Mouse (Mus musculus) myocyte (in vitro differentiated cells): ENCODE measurements around the gene Ago1.

ENCODE experiments used
- CEBPB ChIP-seq: IDR thresholded peaks from 2 replicates; pipeline ENCODE4 v1.6.1; 2011; ENCODE audit warnings: mild to moderate bottlenecking, moderate library complexity; ENCODE audit not compliant: poor library complexity, insufficient read depth, severe bottlenecking
- MAX ChIP-seq: IDR thresholded peaks from one replicate; pipeline ENCODE4 v1.6.1; 2011; ENCODE audit warnings: low read depth, mild to moderate bottlenecking, control low read depth
- MYOG ChIP-seq, 3 experiments: IDR thresholded peaks; one replicate each; pipeline ENCODE4 v1.6.1; 2011; ENCODE audit warnings: control low read depth in 2 of 3, low read depth in 2 of 3, mild to moderate bottlenecking in 2 of 3; ENCODE audit not compliant: insufficient read length in 2 of 3, control insufficient read depth in 1 of 3, insufficient read depth in 1 of 3
- POLR2A ChIP-seq: IDR thresholded peaks from one replicate; pipeline ENCODE4 v1.6.1; 2011; ENCODE audit warnings: low read depth, mild to moderate bottlenecking, control low read depth, moderate library complexity; ENCODE audit not compliant: insufficient read length
- POLR2AphosphoS2 ChIP-seq: IDR thresholded peaks from one replicate; pipeline ENCODE4 v1.6.1; 2011; ENCODE audit warnings: low read depth, control low read depth; ENCODE audit not compliant: insufficient read length
- SRF ChIP-seq: IDR thresholded peaks from one replicate; pipeline ENCODE4 v1.6.1; 2011; ENCODE audit warnings: low read depth; ENCODE audit not compliant: control insufficient read depth, insufficient read length
- TCF12 ChIP-seq: IDR thresholded peaks from one replicate; pipeline ENCODE4 v1.6.1; 2011; ENCODE audit warnings: mild to moderate bottlenecking, control low read depth; ENCODE audit not compliant: poor library complexity, insufficient read depth, severe bottlenecking

DNA sequence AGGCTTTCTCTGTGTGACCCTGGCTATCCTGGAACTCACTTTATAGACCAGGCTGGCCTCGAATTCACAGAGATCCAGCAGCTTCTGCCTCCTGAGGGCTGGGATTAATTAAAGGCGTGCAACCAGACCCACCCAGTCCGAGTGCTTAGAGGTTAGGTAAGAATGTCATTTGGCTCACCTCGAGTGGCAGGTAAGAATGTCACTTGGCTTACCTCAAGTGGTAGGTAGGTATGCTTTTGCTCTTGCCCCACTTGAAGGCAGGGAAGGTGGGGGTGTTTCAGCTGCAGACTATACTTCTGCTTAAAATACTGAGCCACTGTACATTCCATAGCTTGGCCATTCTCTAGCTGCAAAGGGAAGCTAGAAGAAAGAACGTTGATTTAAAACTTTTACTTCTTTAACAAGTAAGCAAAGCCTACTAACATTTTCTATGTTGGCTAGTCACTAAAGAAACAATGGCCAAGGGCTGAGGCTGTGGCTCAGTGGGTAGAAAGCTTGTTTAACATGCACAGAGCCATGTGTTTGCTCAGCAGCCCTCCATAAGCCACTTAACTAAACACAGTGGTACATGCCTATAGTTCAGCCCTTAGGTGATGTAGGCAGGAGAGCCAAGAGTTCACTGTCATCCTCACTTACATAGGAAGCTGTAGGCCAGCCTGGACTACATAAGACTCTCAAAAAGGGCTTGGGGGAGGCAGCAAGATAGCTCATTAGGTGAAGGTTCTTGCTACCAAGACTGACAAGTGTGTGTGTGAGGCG, 44.1 kb upstream of the Ago1 start:
- TF ChIP-seq POLR2A (no peak), POLR2AphosphoS2 (no peak), MYOG (IDR thresholded peaks at IDR 0.05; ENCODE audit: control insufficient read depth in 1 of 3, insufficient read depth in 1 of 3, insufficient read length in 2 of 3, low read depth in 2 of 3) (no peak), TCF12 (no peak), MAX (no peak), SRF (no peak), CEBPB (no peak)
